Mouse (Mus musculus): Measurements from ENCODE around the gene Dcx.

Dcx gene

DNA sequence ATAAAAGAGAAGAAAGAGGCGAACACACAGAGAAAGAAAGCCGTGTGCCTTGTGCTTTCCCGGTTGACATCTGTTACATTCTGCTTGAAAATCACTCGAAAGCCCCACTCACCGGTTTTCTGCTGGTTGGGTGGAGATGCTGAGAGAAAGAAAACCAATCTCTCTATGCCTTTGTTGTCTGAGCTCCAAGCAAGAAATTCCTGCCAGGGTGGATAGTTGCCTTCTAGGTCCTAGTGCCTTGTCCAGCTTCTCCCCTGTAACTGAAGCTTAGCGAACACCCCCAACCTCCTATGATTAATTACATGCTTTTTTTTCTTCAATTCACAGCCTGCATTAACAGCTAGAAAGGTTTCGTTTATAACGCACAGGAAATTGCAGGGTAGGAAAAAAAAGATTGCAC, at the start of gene Dcx:
Gene Dcx, minus strand, starts transcription at position 354 of the 400 bp plus-strand sequence.
- DNase-seq (ENCODE audit: low spot score in 2 of 2), result peak in 1 of 2 experiments; percentile 18

- no peak for DNase-seq (ENCODE audit: low spot score in 2 of 2)
These were observed 33.1 kb upstream of the Dcx start for GRCm38 (mm10) chrX:143966249-143966648.

- no peak for DNase-seq (ENCODE audit: low spot score in 2 of 2)
These were observed 560 bp upstream of the Dcx start for GRCm38 (mm10) chrX:143933671-143934070.

GRCm38 (mm10) chrX:143932530-143932929, 581 bp downstream of the Dcx start:
- no peak for DNase-seq (ENCODE audit: low spot score in 2 of 2)

DNA sequence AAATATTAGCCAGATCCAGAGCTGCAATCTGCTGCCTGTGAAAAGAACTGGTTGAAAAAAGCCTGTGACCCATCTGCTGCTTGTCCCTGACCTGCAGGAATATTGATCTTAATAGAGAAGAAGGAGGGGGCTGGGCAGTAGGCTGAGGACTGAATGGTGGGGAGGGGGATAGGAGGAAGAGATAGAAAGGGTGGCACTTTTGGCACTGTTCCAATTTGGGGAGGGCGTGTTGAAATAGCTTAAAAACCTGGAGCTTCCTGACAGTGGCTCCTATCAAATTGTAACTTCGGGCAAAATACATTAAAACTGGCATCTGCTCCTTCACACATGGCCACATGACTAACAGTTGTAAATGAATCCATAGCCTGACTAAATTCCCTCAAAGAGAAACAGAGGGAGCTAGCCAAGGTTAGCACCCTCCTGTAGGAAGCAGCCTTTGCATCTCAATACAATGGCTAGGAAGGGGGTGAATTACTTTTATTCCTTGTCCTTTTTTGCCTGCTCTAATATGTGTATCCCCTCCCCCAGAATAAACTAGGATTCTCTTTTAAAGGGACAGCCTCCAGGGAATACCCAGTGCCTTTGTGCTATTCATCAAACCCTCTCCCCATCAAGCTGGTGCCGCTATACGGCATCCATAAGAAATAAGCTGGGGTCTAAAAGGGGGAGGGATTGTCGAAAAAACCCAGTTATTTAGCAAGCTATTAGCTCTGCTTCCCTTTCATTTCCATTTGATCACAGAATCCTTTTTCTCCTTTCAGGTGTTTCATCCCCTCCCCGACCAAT, 1.5 kb downstream of the Dcx start:
- DNase-seq (ENCODE audit: low spot score in 2 of 2), result no peak

DNA sequence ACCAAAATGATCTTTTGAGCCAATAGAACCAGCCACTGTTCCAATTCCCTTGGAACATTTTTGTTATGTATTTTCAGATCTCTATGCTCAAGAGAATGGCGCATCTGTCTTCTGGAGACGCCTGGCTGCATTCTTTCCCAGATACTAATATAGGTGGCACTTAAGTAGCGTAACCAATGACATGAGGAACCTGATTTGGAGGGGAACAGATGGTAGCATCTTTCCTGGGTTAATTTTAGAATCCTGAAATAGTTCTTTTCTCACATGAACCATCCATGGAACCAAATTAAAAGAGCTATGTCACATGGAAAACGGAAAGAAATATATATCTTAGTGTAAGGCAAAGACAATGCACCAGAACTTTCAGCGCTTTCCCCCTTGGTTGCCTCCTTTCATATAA, 11.0 kb downstream of the Dcx start:
- no peak for DNase-seq (ENCODE audit: low spot score in 2 of 2)

DNA sequence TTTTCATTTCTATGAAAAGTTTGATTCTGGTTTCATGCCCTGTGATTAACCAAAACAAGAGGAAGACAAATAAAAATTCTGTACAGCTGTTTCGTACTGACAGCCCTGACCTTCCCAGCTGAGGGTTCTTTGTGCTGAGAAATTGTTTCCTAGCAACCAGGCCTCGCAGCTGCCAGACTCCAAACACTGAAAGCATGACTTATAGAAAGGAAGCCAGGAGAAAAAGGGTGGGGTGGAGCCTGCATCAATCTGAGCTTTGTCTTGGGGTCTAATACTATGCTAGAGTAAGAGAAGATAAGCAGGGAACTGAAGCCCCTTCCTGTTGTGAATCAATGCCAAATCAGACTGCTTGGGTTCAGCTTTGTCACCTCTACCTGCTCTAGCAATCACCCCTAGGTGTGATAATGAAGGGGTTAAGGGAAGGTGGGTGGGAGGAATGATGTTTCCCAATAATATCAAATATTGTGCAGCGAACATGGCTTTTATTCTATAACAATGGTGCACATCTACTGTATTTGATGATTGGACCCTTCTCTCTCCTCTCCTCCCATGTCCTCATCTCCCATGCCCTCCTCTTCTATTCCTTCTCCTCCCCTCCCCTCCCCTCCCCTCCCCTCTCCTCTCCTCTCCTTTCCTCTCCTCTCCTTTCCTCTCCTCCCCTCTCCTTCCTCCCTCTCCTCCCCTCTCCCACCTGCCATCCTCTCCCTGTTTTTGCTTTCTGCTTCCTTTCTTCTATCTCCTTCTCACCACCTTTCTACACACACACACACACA, 26.2 kb downstream of the Dcx start:
- peak in 1 of 2 experiments; percentile 19 for DNase-seq (ENCODE audit: low spot score in 2 of 2)

DNA sequence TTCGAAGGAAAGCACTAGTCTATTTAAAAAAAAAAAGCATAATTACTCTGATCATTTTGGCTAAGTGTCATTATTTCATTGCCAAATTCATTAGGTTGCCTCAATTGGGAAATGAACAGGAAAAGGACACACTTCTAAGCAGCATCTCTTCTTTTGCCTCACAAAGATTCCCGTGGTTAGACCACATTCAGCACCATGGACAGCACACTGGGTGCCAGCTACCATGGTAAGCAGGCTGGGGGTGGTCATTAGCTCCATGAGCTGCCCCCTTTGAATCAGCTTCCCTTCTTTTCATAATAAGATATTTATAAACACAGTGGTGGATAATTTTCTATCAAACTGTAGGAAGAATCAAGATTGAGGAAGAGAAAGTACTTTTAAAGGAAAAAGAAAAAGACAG, 28.4 kb downstream of the Dcx start:
- DNase-seq (ENCODE audit: low spot score in 2 of 2), result no peak

DNA sequence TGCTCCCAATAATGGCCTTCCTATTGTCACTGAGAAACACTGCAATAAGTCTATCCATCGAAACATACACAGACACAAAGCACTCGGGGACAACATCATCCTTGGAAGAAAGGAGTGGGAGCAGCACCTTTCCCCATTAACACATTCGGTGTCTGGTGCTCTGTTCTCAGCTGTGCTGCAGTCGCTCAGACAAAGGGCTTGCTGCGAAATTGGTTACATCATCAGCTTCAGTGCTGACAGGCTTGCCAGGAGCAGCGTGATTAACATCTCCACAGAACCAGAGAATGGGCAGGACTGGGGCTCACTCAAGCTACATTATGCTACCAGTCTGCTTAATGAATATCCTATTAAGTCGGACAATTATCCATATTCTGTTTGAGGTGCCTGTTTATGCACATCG, 30.8 kb downstream of the Dcx start:
- peak in 1 of 2 experiments; percentile 17 for DNase-seq (ENCODE audit: low spot score in 2 of 2)

GRCm38 (mm10) chrX:143897363-143898285, 35.5 kb downstream of the Dcx start:
- no peak for DNase-seq (ENCODE audit: low spot score in 2 of 2)

DNA sequence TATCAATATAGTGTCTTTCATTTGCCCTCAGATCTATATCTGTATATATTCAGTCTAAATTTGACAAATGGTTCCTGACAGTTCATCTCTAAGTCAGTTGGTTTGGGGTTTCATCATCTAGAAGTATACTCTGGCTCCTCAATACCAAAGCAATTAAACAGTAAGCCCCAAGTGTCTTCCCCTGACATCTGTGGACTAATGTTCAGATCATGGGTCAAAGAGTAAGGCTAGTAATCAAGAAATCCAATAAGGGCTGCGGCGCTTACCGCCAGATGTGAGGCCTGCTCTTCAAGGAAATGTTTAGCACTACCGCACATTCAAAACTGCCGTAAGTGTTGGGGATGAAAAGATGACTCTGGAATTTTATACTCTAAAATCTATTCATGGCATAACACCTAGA, 36.2 kb downstream of the Dcx start:
- DNase-seq (ENCODE audit: low spot score in 2 of 2), result no peak

DNA sequence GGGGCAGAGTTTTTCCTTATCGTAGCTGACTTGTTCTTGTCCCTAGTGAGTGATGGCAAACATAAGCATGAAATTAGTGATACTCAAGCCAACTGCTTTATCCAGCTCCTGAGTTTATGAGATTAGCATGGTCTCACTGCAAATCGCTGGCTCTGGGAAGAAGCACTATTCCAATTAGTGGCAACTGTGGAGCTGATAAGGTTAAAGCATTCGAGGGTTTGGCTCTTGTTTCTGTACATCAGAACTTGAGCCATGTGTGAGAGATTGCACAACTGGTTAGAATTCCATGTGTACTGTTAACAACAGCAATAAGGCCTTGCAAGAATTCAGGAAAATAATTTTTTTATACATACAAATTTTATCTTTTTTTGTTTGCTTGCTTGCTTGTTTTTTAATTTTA, 39.9 kb downstream of the Dcx start:
- no peak for DNase-seq (ENCODE audit: low spot score in 2 of 2)

- no peak for DNase-seq (ENCODE audit: low spot score in 2 of 2)
These were observed 47.3 kb downstream of the Dcx start for GRCm38 (mm10) chrX:143885765-143886164.

GRCm38 (mm10) chrX:143884953-143885352, 48.2 kb downstream of the Dcx start:
- DNase-seq (ENCODE audit: low spot score in 2 of 2), result no peak

GRCm38 (mm10) chrX:143884299-143884698, 48.8 kb downstream of the Dcx start:
- DNase-seq (ENCODE audit: low spot score in 2 of 2), result no peak

- DNase-seq (ENCODE audit: low spot score in 2 of 2), result no peak
These were observed 51.2 kb downstream of the Dcx start for GRCm38 (mm10) chrX:143881806-143882468.

DNA sequence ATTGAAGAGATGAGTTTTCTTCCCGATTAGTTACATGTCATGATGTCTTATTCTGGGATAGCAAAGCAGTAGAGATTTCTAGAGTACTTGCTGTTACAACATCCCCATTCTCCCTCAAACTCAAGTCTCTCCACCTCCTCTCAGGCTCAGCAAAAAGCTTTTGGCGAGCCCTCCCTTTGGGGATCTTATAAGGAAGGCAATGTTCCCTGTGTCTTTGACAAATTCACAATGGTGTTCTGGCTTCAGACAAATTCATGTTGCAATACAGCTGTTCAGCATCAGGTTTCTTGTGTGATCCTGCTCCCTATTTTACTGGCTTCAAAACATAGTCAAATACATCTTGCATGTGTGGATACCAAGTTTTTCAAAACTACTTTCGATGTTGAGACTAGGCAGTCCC, 53.5 kb downstream of the Dcx start:
- no peak for DNase-seq (ENCODE audit: low spot score in 2 of 2)

DNA sequence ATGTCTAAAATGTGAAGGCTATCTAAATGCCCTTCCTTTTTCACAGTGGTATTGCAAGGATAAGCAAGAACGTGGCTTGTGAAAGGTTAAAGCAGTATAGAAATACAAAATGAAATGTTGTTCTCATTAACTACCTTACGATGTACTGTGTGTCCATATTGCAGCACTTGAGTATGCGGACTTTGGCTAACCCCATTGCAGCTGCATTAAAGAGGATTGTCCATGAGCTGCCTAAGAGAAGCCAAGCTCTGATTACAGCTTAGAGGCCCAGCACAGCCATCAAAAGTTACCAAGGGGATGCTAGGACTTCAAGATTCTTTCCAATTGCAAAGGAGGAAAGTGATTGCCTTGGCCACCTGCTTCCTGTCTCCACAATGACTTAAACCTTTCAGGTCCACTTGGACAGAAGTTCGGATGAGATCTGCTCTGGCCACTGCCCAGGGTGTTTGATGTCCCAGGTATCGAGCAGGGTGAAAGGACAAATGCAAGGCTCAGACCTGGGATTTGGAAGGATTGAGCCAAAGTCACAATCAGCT, 65.9 kb downstream of the Dcx start:
- DNase-seq (ENCODE audit: low spot score in 2 of 2), result no peak

- DNase-seq (ENCODE audit: low spot score in 2 of 2), result no peak
These were observed 81.8 kb downstream of the Dcx start for GRCm38 (mm10) chrX:143851351-143851750.

DNA sequence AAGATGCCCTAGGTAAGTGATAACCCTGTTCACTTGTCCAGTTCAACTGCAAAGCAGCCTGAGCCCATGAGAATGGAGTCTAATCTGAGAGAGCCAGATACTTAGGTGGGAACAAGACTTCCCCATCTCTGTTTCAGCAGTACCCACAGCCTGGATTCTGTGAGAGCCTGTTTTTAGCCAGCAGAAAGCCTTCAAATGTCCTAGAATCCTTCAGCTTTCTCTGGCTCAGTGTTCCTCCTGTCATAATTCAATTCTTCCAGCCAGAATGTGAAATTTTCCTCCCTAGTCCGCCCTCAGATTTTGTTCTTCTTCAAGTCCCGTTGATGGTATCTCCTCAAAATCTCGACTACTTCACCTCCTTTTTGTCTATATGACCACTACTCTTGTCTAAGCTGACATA, 83.1 kb downstream of the Dcx start:
- no peak for DNase-seq (ENCODE audit: low spot score in 2 of 2)

GRCm38 (mm10) chrX:143846637-143847036, 86.5 kb downstream of the Dcx start:
- DNase-seq (ENCODE audit: low spot score in 2 of 2), result no peak
